Mouse (Mus musculus): ENCODE measurements around the gene Phf12. TPM values are rescaled to one million over a fixed set of nuclear protein-coding genes. Genes with fewer than 3 reads are reported as not detected.

The Phf12 gene
- polyA plus RNA-seq, 1 experiment, result 58.2 TPM

GRCm38 (mm10) chr11:77958268-77958667, 24.3 kb upstream of the Phf12 start:
- no peak for TF ChIP-seq CTCF (IDR thresholded peaks at IDR 0.05; ENCODE audit: low read depth, low read length)
- TF ChIP-seq EP300 (IDR thresholded peaks at IDR 0.05; ENCODE audit: insufficient read depth, low read depth, low read length), result no peak
- no peak for TF ChIP-seq POLR2A (IDR thresholded peaks at IDR 0.05; ENCODE audit: insufficient read depth, low read length)
- Histone ChIP-seq H3K9me3 (replicated peaks; ENCODE audit: control insufficient read depth, insufficient read depth, low read length, poor library complexity, severe bottlenecking) (no peaks in the 10 kb centered on the region), H3K27me3 (ENCODE audit: control insufficient read depth, insufficient read depth, low read length, poor library complexity, severe bottlenecking) (peaks cover 2% of the 10 kb centered on the region; the same call in 1 of the 2 replicates), H3K36me3 (ENCODE audit: control insufficient read depth, insufficient read depth, low read length, poor library complexity, severe bottlenecking) (no peaks in the 10 kb centered on the region), H3K4me1 (ENCODE audit: control insufficient read depth, insufficient read depth, low read length) (no peaks in the 10 kb centered on the region), H3K9ac (ENCODE audit: low read depth, poor library complexity, severe bottlenecking) (no peak overlapping the region), H3K27ac (ENCODE audit: insufficient read depth, low read length) (no peak overlapping the region), H3K4me3 (ENCODE audit: low read depth, low read length) (no peak overlapping the region)

GRCm38 (mm10) chr11:77958932-77959331, 23.6 kb upstream of the Phf12 start:
- Histone ChIP-seq H3K4me1 (ENCODE audit: control insufficient read depth, insufficient read depth, low read length) (no peaks in the 10 kb centered on the region), H3K9me3 (replicated peaks; ENCODE audit: control insufficient read depth, insufficient read depth, low read length, poor library complexity, severe bottlenecking) (no peaks in the 10 kb centered on the region), H3K9ac (ENCODE audit: low read depth, poor library complexity, severe bottlenecking) (no peak overlapping the region), H3K27me3 (ENCODE audit: control insufficient read depth, insufficient read depth, low read length, poor library complexity, severe bottlenecking) (peaks cover 2% of the 10 kb centered on the region; the same call in 1 of the 2 replicates), H3K4me3 (ENCODE audit: low read depth, low read length) (no peak overlapping the region), H3K27ac (ENCODE audit: insufficient read depth, low read length) (no peak overlapping the region), H3K36me3 (ENCODE audit: control insufficient read depth, insufficient read depth, low read length, poor library complexity, severe bottlenecking) (no peaks in the 10 kb centered on the region)
- no peak for TF ChIP-seq EP300 (IDR thresholded peaks at IDR 0.05; ENCODE audit: insufficient read depth, low read depth, low read length)
- TF ChIP-seq CTCF (IDR thresholded peaks at IDR 0.05; ENCODE audit: low read depth, low read length), result no peak
- TF ChIP-seq POLR2A (IDR thresholded peaks at IDR 0.05; ENCODE audit: insufficient read depth, low read length), result no peak

GRCm38 (mm10) chr11:77960199-77960598, 22.4 kb upstream of the Phf12 start:
- TF ChIP-seq EP300 (IDR thresholded peaks at IDR 0.05; ENCODE audit: insufficient read depth, low read depth, low read length), result no peak
- no peak for TF ChIP-seq CTCF (IDR thresholded peaks at IDR 0.05; ENCODE audit: low read depth, low read length)
- TF ChIP-seq POLR2A (IDR thresholded peaks at IDR 0.05; ENCODE audit: insufficient read depth, low read length), result no peak
- Histone ChIP-seq H3K27me3 (ENCODE audit: control insufficient read depth, insufficient read depth, low read length, poor library complexity, severe bottlenecking) (peaks cover 2% of the 10 kb centered on the region; the same call in 1 of the 2 replicates), H3K27ac (ENCODE audit: insufficient read depth, low read length) (no peak overlapping the region)

GRCm38 (mm10) chr11:77960898-77961297, 21.7 kb upstream of the Phf12 start:
- Histone ChIP-seq H3K4me1 (ENCODE audit: control insufficient read depth, insufficient read depth, low read length) (no peaks in the 10 kb centered on the region), H3K4me3 (ENCODE audit: low read depth, low read length) (no peak overlapping the region), H3K27me3 (ENCODE audit: control insufficient read depth, insufficient read depth, low read length, poor library complexity, severe bottlenecking) (peaks cover 2% of the 10 kb centered on the region; the same call in 1 of the 2 replicates), H3K36me3 (ENCODE audit: control insufficient read depth, insufficient read depth, low read length, poor library complexity, severe bottlenecking) (no peaks in the 10 kb centered on the region), H3K9ac (ENCODE audit: low read depth, poor library complexity, severe bottlenecking) (no peak overlapping the region), H3K9me3 (replicated peaks; ENCODE audit: control insufficient read depth, insufficient read depth, low read length, poor library complexity, severe bottlenecking) (no peaks in the 10 kb centered on the region), H3K27ac (ENCODE audit: insufficient read depth, low read length) (no peak overlapping the region)
- TF ChIP-seq EP300 (IDR thresholded peaks at IDR 0.05; ENCODE audit: insufficient read depth, low read depth, low read length) (no peak), CTCF (IDR thresholded peaks at IDR 0.05; ENCODE audit: low read depth, low read length) (no peak), POLR2A (IDR thresholded peaks at IDR 0.05; ENCODE audit: insufficient read depth, low read length) (no peak)

More at GRCm38 (mm10) chr11:77960199-77960598, 22.4 kb upstream of the Phf12 start:
- Histone ChIP-seq H3K9ac (ENCODE audit: low read depth, poor library complexity, severe bottlenecking) (no peak overlapping the region), H3K4me3 (ENCODE audit: low read depth, low read length) (no peak overlapping the region), H3K4me1 (ENCODE audit: control insufficient read depth, insufficient read depth, low read length) (no peaks in the 10 kb centered on the region), H3K9me3 (replicated peaks; ENCODE audit: control insufficient read depth, insufficient read depth, low read length, poor library complexity, severe bottlenecking) (no peaks in the 10 kb centered on the region), H3K36me3 (ENCODE audit: control insufficient read depth, insufficient read depth, low read length, poor library complexity, severe bottlenecking) (no peaks in the 10 kb centered on the region)

DNA sequence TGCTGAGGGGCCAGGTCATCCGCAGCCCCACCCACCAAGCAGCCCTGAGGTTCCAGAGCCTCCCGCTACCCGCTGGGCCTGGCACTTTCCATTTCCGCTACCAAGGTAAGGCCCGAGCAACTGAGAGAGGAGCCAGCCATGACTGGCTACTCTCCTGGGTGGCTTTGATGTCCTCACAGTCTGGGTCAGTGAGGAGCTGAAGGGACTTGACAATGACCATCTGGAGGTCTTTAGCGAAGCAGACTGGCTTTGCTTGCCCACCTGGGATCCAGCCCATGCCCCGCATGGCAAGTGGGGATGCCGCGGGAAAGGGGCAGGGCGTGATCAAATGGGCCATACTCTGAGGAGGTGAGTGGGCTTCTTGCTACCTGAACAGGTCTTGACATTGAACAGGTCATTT, 19.6 kb upstream of the Phf12 start:
- Histone ChIP-seq H3K9ac (ENCODE audit: low read depth, poor library complexity, severe bottlenecking) (no peak overlapping the region), H3K4me1 (ENCODE audit: control insufficient read depth, insufficient read depth, low read length) (no peaks in the 10 kb centered on the region)

DNA sequence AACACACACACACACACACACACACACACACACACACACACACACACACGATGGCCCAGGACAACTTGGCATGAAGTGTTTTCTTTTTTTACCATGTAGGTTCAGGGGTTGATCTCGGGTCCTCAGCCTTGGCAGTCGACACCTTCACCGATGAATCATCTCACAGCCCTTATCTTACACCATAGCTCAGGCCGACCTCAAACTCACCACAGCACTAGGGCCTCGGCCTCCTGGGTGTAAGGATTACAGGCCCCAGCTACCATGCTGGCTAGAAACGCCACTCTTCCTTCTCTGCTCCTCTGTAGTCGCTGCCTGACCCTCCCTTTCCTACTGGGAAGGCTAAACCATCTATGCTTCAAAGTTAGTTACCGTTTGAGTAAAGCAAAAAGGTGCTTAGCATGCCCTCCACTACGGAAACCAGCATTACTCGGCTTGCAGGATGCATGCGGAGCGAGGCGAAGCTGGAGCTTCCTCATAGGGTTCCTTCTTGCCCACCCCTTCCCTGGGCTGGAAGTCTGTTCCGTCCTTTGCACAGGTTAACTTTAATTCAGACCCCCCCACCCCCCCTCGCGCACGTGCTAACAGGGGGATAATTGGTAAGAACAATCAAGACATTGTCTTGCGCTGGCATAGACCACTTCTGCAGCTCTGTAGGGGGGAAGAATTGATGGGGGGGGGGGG, 18.0 kb upstream of the Phf12 start:
- Histone ChIP-seq H3K27me3 (ENCODE audit: control insufficient read depth, insufficient read depth, low read length, poor library complexity, severe bottlenecking) (peaks cover 2% of the 10 kb centered on the region; the same call in 1 of the 2 replicates), H3K36me3 (ENCODE audit: control insufficient read depth, insufficient read depth, low read length, poor library complexity, severe bottlenecking) (no peaks in the 10 kb centered on the region), H3K4me3 (ENCODE audit: low read depth, low read length) (no peak overlapping the region), H3K9ac (ENCODE audit: low read depth, poor library complexity, severe bottlenecking) (no peak overlapping the region), H3K9me3 (replicated peaks; ENCODE audit: control insufficient read depth, insufficient read depth, low read length, poor library complexity, severe bottlenecking) (no peaks in the 10 kb centered on the region), H3K4me1 (ENCODE audit: control insufficient read depth, insufficient read depth, low read length) (no peaks in the 10 kb centered on the region), H3K27ac (ENCODE audit: insufficient read depth, low read length) (no peak overlapping the region)
- TF ChIP-seq POLR2A (IDR thresholded peaks at IDR 0.05; ENCODE audit: insufficient read depth, low read length), result no peak
- no peak for TF ChIP-seq CTCF (IDR thresholded peaks at IDR 0.05; ENCODE audit: low read depth, low read length)
- TF ChIP-seq EP300 (IDR thresholded peaks at IDR 0.05; ENCODE audit: insufficient read depth, low read depth, low read length), result no peak

More for the DNA sequence above, 19.6 kb upstream of the Phf12 start:
- H3K9me3 ChIP-seq (replicated peaks; ENCODE audit: control insufficient read depth, insufficient read depth, low read length, poor library complexity, severe bottlenecking), result no peaks in the 10 kb centered on the region
- no peaks in the 10 kb centered on the region for H3K36me3 ChIP-seq (ENCODE audit: control insufficient read depth, insufficient read depth, low read length, poor library complexity, severe bottlenecking)
- H3K27ac ChIP-seq (ENCODE audit: insufficient read depth, low read length), result no peak overlapping the region
- H3K4me3 ChIP-seq (ENCODE audit: low read depth, low read length), result no peak overlapping the region
- peaks cover 2% of the 10 kb centered on the region; the same call in 1 of the 2 replicates for H3K27me3 ChIP-seq (ENCODE audit: control insufficient read depth, insufficient read depth, low read length, poor library complexity, severe bottlenecking)
- TF ChIP-seq POLR2A (IDR thresholded peaks at IDR 0.05; ENCODE audit: insufficient read depth, low read length), result no peak
- TF ChIP-seq EP300 (IDR thresholded peaks at IDR 0.05; ENCODE audit: insufficient read depth, low read depth, low read length), result no peak
- no peak for TF ChIP-seq CTCF (IDR thresholded peaks at IDR 0.05; ENCODE audit: low read depth, low read length)
